Mouse (Mus musculus): Measurements from ENCODE around the gene D630039A03Rik.

Gene D630039A03Rik

GRCm38 (mm10) chr4:57927464-57928205, 11.5 kb upstream of the D630039A03Rik start:
- peak; percentile 9 for DNase-seq (ENCODE audit: low read depth, low spot score)

DNA sequence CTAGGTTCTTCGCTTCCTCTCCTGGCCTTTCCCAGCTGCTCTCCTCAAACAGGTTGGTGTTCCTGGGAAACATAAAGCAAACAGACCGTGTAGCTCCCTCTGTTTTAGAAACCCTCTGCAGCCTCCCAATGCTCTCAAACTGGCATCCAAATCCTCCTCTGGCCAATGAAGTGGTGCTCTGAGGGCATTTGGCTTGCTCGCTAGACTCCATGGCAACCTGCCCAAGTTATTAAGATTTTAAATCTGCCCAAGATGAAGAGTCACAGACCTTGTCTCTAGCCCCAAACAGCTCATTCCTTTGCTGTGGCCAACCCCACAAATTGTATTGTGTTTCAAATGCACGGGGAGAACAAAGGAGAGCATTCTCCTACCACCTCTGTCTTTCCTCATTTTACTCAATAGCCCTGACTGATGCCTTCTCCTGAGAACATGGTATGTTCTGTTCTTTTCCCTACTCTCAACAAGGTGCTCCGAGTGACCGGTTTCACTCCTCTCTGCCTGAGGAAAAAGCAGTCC, 8.5 kb upstream of the D630039A03Rik start:
- DNase-seq (ENCODE audit: low read depth, low spot score) = no peak

DNA sequence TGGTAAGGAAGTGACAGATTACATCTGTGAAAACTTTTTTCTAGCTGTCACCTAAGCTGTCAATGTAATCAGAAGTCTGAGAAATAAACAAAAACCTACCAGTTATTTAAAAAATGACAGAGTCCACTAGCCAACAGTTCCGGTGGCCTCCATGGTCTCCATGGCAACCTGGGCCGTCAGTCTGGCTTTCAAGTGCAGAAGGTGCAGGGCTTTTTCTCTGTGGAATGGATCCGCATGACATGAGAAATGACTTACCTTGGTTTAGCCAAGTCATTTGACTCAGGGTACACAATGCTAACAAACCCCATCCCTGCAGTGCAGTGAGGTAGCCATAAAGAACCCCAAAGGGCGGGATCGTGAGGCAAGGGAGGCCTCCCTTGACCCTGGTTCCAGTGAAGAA, 6.1 kb upstream of the D630039A03Rik start:
- DNase-seq (ENCODE audit: low read depth, low spot score) = no peak

DNA sequence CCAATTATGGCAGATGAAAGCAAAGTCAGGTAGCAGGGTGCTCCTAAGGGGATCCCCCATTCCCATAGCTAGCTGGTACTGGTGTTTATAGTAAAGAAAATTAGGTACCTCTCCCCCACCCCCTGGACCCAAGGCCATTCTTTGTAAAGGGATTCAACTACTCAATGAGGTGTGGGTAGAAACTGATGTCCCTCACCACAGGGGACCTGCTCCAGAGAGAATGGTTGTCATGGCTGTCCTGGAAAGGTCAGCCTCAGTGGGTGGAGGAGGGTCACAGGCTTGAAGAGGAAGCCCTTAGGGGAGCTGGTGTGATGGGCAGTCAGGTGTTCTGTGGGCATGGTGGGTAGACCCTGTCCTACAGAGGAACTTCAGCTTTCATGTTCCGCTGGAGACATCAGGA, 4.4 kb upstream of the D630039A03Rik start:
- DNase-seq (ENCODE audit: low read depth, low spot score) = no peak

DNA sequence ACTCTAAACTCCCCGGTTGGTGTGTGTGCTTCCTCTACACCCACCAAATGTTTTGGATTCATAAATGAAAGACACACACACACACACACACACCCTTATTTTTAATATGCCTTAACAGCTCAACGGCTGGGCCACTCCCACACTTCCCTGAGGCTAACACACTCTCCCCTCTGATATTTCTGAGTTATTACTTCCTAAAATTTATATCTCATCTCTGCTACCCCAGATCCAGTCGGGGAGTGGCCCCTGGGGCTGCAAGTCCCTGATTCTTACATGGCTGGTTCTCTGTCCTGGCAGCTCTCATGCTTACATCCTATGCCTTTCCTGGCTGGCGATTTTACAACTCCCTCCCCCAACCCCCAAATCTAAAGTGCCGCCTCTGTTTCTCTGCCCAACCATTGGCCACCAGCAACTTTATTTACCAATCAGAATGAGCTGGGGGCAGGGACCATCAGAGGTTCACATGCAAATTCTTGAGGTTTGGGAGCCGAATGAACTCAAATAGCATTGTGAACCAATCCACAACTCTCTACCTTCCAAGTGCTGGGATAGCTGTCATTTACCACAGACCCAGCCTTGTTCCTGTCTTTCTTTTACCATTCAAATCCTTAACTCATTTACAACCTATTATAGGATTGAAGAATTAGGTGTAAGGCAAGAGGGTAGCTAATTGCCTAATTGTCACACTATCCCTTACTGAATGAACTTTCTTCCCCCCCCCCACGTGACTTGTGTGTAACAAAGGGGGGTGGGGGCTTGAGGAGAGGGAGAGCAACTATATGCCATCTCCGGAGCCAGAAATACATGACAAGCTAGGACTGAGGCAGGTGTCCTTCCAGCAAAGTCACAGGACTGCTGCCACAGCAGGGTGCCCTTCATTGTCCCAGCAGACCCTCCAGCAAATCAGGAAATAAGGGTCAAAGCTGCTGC, 3.7 kb upstream of the D630039A03Rik start:
- DNase-seq (ENCODE audit: low read depth, low spot score) = no peak

DNA sequence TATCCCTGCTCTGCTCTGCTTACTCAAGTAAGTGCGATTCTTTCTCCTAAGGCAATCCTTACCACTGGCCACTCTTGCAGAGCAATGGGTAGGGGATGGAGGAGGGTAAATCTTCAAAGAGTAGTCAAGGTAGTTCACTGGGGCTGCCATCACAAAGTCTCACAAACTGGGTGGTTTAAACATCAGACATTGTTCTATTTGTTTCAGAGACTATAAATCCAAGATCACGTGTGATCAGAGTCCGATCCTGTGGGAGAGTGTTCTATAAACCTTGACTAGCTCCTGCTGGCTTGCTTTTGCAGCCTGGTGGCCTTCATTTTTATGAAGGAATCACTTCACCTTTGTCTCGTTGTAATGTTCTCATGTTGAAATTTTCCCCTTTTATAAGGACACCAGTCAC, 614 bp upstream of the D630039A03Rik start:
- DNase-seq (ENCODE audit: low read depth, low spot score) = no peak

- DNase-seq (ENCODE audit: low read depth, low spot score) = no peak
Observed at GRCm38 (mm10) chr4:57915216-57915965, 706 bp downstream of the D630039A03Rik start.

GRCm38 (mm10) chr4:57914193-57915190, 1.6 kb downstream of the D630039A03Rik start:
- no peak for DNase-seq (ENCODE audit: low read depth, low spot score)

DNA sequence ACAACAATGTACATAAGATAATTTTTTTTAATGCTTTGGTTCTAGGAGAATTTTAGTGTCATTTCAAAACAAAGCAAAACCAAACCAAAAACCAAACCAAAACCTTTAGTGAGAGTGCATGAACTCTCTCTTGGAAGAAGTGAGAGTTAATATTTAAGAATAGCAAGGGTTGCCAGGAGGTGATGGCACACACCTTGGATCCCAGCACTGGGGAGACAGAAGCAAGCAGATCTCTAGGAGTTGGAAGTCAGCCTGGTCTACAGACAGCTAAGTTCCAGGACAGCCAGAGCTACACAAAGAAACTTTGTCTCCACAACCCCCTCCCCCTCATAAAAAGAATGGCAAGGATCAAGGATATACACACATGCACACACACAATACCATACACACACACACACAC, 3.1 kb downstream of the D630039A03Rik start:
- DNase-seq (ENCODE audit: low read depth, low spot score) = no peak

DNA sequence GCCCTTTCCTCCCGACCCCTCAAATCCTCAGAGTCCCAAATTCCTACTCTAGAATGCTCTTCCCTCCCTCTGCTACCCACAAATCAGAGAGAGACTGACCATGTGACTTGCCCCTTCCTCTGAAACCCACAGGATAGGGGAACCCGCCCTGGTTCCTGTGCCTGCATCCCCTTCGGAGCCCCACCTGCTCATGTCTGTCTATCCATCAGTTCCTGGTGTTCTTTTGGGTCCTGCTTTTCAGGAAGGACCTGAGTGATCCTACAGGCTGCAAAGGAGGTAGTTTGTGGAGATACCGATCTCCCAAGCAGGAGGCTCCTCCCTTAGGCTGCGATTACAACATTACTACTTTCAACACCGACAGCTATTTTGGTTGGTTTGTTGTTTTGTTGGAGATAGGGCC, 7.2 kb downstream of the D630039A03Rik start:
- DNase-seq (ENCODE audit: low read depth, low spot score) = no peak

DNA sequence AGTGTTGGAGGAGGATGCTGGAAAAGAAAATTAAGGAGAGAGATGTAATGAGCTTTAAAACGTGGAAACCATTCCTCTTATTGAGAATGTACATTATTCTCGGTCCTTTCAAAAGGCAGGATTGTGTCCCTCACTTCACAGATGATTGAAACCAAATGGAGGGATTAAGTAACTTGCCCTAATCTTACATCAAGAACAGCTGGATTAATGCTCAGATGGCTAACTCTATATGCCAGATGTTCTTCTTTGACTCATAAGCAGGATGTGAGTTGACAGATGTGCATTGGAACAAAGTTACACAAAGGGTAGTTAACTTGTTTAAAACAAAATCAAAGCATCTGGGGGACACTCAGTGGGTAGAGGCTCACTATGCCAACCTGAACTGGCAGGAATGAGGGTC, 9.4 kb downstream of the D630039A03Rik start:
- DNase-seq (ENCODE audit: low read depth, low spot score) = no peak

- no peak for DNase-seq (ENCODE audit: low read depth, low spot score)
Observed at GRCm38 (mm10) chr4:57904638-57905037, 11.5 kb downstream of the D630039A03Rik start.

DNA sequence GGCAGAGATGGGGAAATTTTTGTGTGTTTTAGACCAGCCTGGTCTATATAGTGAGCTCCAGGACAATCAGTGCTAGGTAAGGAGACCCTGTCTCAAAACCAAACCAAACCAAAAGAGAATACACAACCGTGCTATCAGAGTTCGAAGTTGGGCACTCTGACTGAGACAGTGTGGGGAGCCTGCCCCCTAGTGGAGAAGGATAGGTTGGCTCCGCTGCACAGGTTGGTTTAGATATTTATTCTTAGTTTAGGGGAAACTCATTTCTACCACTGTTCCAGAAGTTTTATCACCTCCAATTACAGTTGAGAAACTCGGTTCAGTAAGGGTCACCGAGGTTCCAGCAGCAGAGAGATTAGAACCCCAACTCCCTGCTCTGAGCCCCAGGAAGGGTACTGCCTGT, 11.9 kb downstream of the D630039A03Rik start:
- DNase-seq (ENCODE audit: low read depth, low spot score) = no peak

DNA sequence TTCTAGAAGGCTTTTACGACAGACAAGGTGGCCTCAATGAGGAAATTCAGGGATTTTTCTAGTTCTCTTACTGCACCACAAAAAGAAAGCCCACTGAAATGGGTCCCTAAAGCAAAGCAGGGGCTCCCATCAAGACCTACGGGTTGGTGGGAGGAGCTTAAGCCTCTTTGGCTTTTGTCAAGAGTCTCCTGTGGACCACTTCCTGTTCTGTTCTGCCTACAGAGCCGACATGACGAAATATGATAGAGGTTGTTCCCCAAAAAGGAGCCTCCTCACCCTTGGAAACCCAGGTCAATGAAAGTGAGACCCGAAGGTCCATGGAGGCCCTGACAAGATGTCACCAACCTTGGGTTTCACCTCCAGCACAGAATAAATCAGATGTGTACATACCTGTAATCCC, 13.5 kb downstream of the D630039A03Rik start:
- DNase-seq (ENCODE audit: low read depth, low spot score) = no peak

DNA sequence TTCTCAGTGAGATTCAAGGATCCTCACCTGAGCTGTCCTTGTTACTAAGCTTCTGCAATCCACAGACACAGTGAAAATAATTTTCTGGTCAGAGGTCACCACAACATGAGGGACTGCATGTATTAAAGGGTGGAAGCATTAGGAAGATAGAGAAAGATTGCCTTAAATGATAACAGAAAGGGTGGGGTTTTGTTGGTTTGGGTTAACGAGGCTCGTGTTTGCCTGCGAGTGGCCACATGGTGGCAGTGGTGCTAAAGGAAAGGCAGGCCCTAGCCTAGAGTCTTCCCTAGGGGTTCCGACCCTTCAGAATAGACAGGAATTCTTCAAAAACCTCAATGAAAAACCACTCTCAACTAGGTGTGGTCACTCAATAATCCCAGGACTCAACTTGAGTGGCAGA, 14.9 kb downstream of the D630039A03Rik start:
- peak; percentile 24 for DNase-seq (ENCODE audit: low read depth, low spot score)

GRCm38 (mm10) chr4:57896631-57897030, 19.5 kb downstream of the D630039A03Rik start:
- DNase-seq (ENCODE audit: low read depth, low spot score) = no peak

DNA sequence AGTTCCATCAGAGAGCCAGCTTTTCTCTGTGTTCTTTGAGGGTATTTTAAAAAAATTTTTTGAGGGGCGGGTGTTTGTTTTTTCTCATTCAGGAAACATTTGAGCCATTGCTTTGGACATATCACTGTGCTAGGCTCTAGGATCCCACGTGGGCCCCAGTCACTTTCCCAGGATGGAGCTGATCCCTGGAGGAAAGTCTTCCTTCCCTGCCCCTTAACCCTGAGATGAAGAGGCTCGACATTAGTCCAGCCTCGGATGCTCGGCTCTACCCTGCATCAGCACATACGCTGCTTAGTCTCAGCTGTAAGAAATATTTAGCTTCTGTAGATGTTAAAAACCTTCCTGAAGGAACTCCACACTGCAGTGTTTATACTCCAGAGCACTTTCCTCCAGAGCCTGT, 20.2 kb downstream of the D630039A03Rik start:
- no peak for DNase-seq (ENCODE audit: low read depth, low spot score)

GRCm38 (mm10) chr4:57895140-57895539, 21.0 kb downstream of the D630039A03Rik start:
- no peak for DNase-seq (ENCODE audit: low read depth, low spot score)

- no peak for DNase-seq (ENCODE audit: low read depth, low spot score)
Observed at GRCm38 (mm10) chr4:57892001-57892586, 24.0 kb downstream of the D630039A03Rik start.

DNA sequence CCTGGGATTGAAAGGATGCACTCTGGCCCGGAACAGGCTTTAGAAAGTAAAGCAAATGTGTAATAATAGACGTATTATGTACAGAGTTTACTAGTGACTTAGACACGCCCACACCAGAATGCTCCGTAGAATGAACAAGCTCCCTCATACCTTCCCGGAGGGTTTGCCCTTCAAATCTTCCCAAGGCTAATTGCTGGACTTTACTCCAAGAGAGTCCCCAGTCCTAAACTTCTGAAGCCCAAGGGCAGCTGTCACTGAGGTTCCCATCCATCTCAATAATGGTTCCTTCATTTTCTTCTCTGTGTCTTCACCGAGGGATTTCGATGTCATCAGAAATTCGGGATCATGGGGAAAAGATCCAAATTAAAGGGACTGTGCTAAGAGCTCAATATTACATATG, 26.3 kb downstream of the D630039A03Rik start:
- DNase-seq (ENCODE audit: low read depth, low spot score) = no peak
